In genomic region chr4:150401830-150402607, GRCm38 (mm10) we compare ENCODE assay signal across 8 mouse cellular contexts.
DNase-seq lines count a peak whose midpoint lies in the region; ATAC-seq lines count a peak whose summit lies in the region.

No protein-coding gene starts in this region.

- H3K4me2 ChIP-seq in forebrain, embryonic 16.5 days (ENCODE audit: low read length): no peak overlapping the region
- no peak overlapping the region for H3K4me2 ChIP-seq in liver, embryonic 16.5 days (ENCODE audit: low read depth, low read length)

- H3K4me3 ChIP-seq in forebrain, embryonic 16.5 days (replicated peaks; ENCODE audit: low read length): no peak overlapping the region
- H3K4me3 ChIP-seq in liver, embryonic 16.5 days (ENCODE audit: low read depth, low read length): no peak overlapping the region

- no peak for ATAC-seq in forebrain, embryonic 16.5 days
- no peak for ATAC-seq in liver, embryonic 16.5 days (ENCODE audit: low read depth)

- H3K27ac ChIP-seq in forebrain, embryonic 16.5 days (ENCODE audit: low read length): 0 out of 2 replicates have a peak overlapping the region, but pooled peaks have one; percentile 14
- H3K27ac ChIP-seq in liver, embryonic 16.5 days (ENCODE audit: low read length): 0 out of 2 replicates have a peak overlapping the region, but pooled peaks have one; percentile 8

- peak; percentile 47 for DNase-seq in kidney, adult 9 months
- DNase-seq in kidney, postnatal 10 days: no peak
- DNase-seq in adipocyte (ENCODE audit: low spot score): peak; percentile 63
- DNase-seq in right cerebral cortex, postnatal 10 days (ENCODE audit: low spot score in 2 of 2): no peak
- DNase-seq in frontal cortex, adult 2 months (ENCODE audit: extremely low spot score in 1 of 2, low spot score in 1 of 2): no peak
- no peak for DNase-seq in layer of hippocampus, postnatal 25 days (ENCODE audit: extremely low spot score in 1 of 2, low spot score in 1 of 2)

- peaks cover 48% of the 10 kb centered on the region for H3K4me1 ChIP-seq in forebrain, embryonic 16.5 days (replicated peaks; ENCODE audit: control insufficient read depth, insufficient read depth, low read length)
- peaks cover 23% of the 10 kb centered on the region for H3K4me1 ChIP-seq in liver, embryonic 16.5 days (ENCODE audit: control insufficient read depth, low read depth, low read length)

- peaks cover 6% of the 10 kb centered on the region for H3K36me3 ChIP-seq in forebrain, embryonic 16.5 days (ENCODE audit: control insufficient read depth, insufficient read depth)
- no peaks in the 10 kb centered on the region for H3K36me3 ChIP-seq in liver, embryonic 16.5 days (ENCODE audit: control insufficient read depth, insufficient read depth)

- no peaks in the 10 kb centered on the region for H3K27me3 ChIP-seq in forebrain, embryonic 16.5 days (replicated peaks; ENCODE audit: control insufficient read depth, insufficient read depth, low read length)
- H3K27me3 ChIP-seq in liver, embryonic 16.5 days (ENCODE audit: control insufficient read depth, insufficient read depth, low read depth, low read length): no peaks in the 10 kb centered on the region

- H3K9me3 ChIP-seq in forebrain, embryonic 16.5 days (ENCODE audit: control insufficient read depth, low read length): no peaks in the 10 kb centered on the region
- no peaks in the 10 kb centered on the region for H3K9me3 ChIP-seq in liver, embryonic 16.5 days (replicated peaks; ENCODE audit: control insufficient read depth, low read length)

- H3K9ac ChIP-seq in forebrain, embryonic 16.5 days (replicated peaks; ENCODE audit: low read depth, low read length): no peak overlapping the region
- no peak overlapping the region for H3K9ac ChIP-seq in liver, embryonic 16.5 days (ENCODE audit: low read depth, low read length)

- WGBS in forebrain, embryonic 16.5 days: 79% methylated on average over 13 of the region's 13 CpGs
- WGBS in liver, embryonic 16.5 days (ENCODE audit: insufficient replicate concordance): 26% methylated on average over 13 of the region's 13 CpGs

Comparison
In these comparisons a context has a peak if more than half of its experiments do, and no peak if none do; other contexts are left out.
1. DNase-seq: peak in kidney, adult 9 months (single experiment) and adipocyte (single experiment); none in kidney, postnatal 10 days (single experiment), right cerebral cortex, postnatal 10 days (0 of 2), frontal cortex, adult 2 months (0 of 2) and layer of hippocampus, postnatal 25 days (0 of 2).